Mouse (Mus musculus) CH12.LX (cell line): ENCODE results near the gene Pde1b. TPM values are rescaled to one million over a fixed set of nuclear protein-coding genes. Genes with fewer than 3 reads are reported as not detected.

Experiments
- DNase-seq: peaks from one replicate; pipeline ENCODE4 v3.0.0-alpha.2; 2013; ENCODE audit errors: extremely low read depth
- H3K27ac ChIP-seq: 2 replicates; pipeline ENCODE4 v1.5.1; 2012; ENCODE audit warnings: low read depth, mild to moderate bottlenecking, control low read depth, moderate library complexity; ENCODE audit not compliant: insufficient read depth
- H3K27me3 ChIP-seq: replicated peaks from 2 replicates; pipeline ENCODE3; 2012; ENCODE audit warnings: inconsistent platforms
- H3K36me3 ChIP-seq, 2 experiments: replicated peaks in 1 of 2; 2 replicates each; pipeline versions ENCODE3 to v1.6.1; 2012; ENCODE audit warnings: inconsistent platforms in 1 of 2, low read length in 1 of 2, mild to moderate bottlenecking in 1 of 2, mixed read lengths in 1 of 2, moderate library complexity in 1 of 2; ENCODE audit not compliant: control insufficient read depth in 1 of 2, insufficient read depth in 1 of 2
- H3K4me1 ChIP-seq, 2 experiments: 2 replicates each; pipeline ENCODE4 v1.6.1; 2012; ENCODE audit warnings: inconsistent platforms in 1 of 2, moderate library complexity in 1 of 2; ENCODE audit not compliant: insufficient read depth in 2 of 2, control insufficient read depth in 1 of 2
- H3K4me2 ChIP-seq: 2 replicates; pipeline ENCODE4 v1.6.1; 2012; ENCODE audit warnings: low read depth, mild to moderate bottlenecking, control low read depth; ENCODE audit not compliant: poor library complexity, insufficient read depth, severe bottlenecking
- H3K4me3 ChIP-seq, 3 experiments: fragments of 150-350 bp in 1 of 3; sonication (generic) in 1 of 3; replicated peaks in 1 of 3; 2 replicates each; pipeline versions ENCODE3 to v1.5.1; 2011 to 2012; ENCODE audit warnings: low read depth in 2 of 3, low read length in 2 of 3, mild to moderate bottlenecking in 2 of 3, moderate library complexity in 2 of 3, control low read depth in 1 of 3, improper control_type of control experiment in 1 of 3, inconsistent platforms in 1 of 3, mixed read lengths in 1 of 3; ENCODE audit not compliant: poor library complexity in 1 of 3
- H3K79me2 ChIP-seq: replicated peaks from 2 replicates; pipeline ENCODE4 v1.6.1; 2012; ENCODE audit warnings: mild to moderate bottlenecking, moderate library complexity; ENCODE audit not compliant: control insufficient read depth, poor library complexity, insufficient read depth, severe bottlenecking; ENCODE audit errors: extremely low read depth
- H3K9ac ChIP-seq: 2 replicates; pipeline ENCODE4 v1.6.1; 2012; ENCODE audit warnings: low read depth, mild to moderate bottlenecking, control low read depth, moderate library complexity; ENCODE audit not compliant: insufficient read depth
- H3K9me3 ChIP-seq: replicated peaks from 2 replicates; pipeline ENCODE3; 2012; ENCODE audit warnings: low read length, inconsistent platforms, mixed read lengths
- BHLHE40 ChIP-seq: IDR thresholded peaks from 2 replicates; pipeline ENCODE4 v1.6.1; 2011; ENCODE audit warnings: mild to moderate bottlenecking, low read depth, low read length, improper control_type of control experiment
- CHD1 ChIP-seq: IDR thresholded peaks from 2 replicates; pipeline ENCODE4 v1.6.1; 2012; ENCODE audit warnings: low read depth, low read length, improper control_type of control experiment, inconsistent platforms
- CHD2 ChIP-seq: IDR thresholded peaks from 2 replicates; pipeline ENCODE4 v1.6.1; 2011; ENCODE audit warnings: low read length, improper control_type of control experiment
- CTCF ChIP-seq, 2 experiments: IDR thresholded peaks in 1 of 2; conservative IDR thresholded peaks in 1 of 2; 2 replicates each; pipeline ENCODE4 v1.5.1; 2011 to 2012; ENCODE audit warnings: low read depth in 2 of 2, low read length in 2 of 2, improper control_type of control experiment in 1 of 2, inconsistent platforms in 1 of 2, mild to moderate bottlenecking in 1 of 2, moderate library complexity in 1 of 2
- ELF1 ChIP-seq: IDR thresholded peaks from 2 replicates; pipeline ENCODE4 v1.6.1; 2014; ENCODE audit warnings: low read depth, mild to moderate bottlenecking, inconsistent platforms, low read length, improper control_type of control experiment
- EP300 ChIP-seq: IDR thresholded peaks from 2 replicates; pipeline ENCODE4 v1.6.1; 2011; ENCODE audit warnings: low read length, improper control_type of control experiment
- ETS1 ChIP-seq: conservative IDR thresholded peaks from 2 replicates; pipeline ENCODE4 v1.6.1; 2012; ENCODE audit warnings: low read depth, mild to moderate bottlenecking, inconsistent platforms, low read length, improper control_type of control experiment, moderate library complexity
- GABPA ChIP-seq: IDR thresholded peaks from 2 replicates; pipeline ENCODE4 v1.6.1; 2012; ENCODE audit warnings: low read depth, low read length, improper control_type of control experiment, inconsistent platforms; ENCODE audit not compliant: insufficient replicate concordance
- HCFC1 ChIP-seq: IDR thresholded peaks from 2 replicates; pipeline ENCODE4 v1.6.1; 2012; ENCODE audit warnings: low read depth, mild to moderate bottlenecking, inconsistent platforms, low read length, improper control_type of control experiment
- JUND ChIP-seq: conservative IDR thresholded peaks from 2 replicates; pipeline ENCODE4 v1.6.1; 2011; ENCODE audit warnings: low read depth, low read length, improper control_type of control experiment
- MAFK ChIP-seq: IDR thresholded peaks from 2 replicates; pipeline ENCODE4 v1.6.1; 2011; ENCODE audit warnings: low read length, improper control_type of control experiment; ENCODE audit not compliant: insufficient replicate concordance
- MAX ChIP-seq: IDR thresholded peaks from 2 replicates; pipeline ENCODE4 v1.6.1; 2011; ENCODE audit warnings: low read length, improper control_type of control experiment
- MAZ ChIP-seq: IDR thresholded peaks from 2 replicates; pipeline ENCODE4 v1.6.1; 2012; ENCODE audit warnings: low read depth, mild to moderate bottlenecking, inconsistent platforms, low read length, improper control_type of control experiment, moderate library complexity
- MEF2A ChIP-seq: IDR thresholded peaks from 2 replicates; pipeline ENCODE4 v1.6.1; 2014; ENCODE audit warnings: low read depth, mild to moderate bottlenecking, inconsistent platforms, low read length, improper control_type of control experiment, borderline replicate concordance
- MYC ChIP-seq: IDR thresholded peaks from 2 replicates; pipeline ENCODE4 v1.6.1; 2011; ENCODE audit warnings: low read depth, mild to moderate bottlenecking, improper control_type of control experiment, low read length
- NRF1 ChIP-seq: IDR thresholded peaks from 2 replicates; pipeline ENCODE4 v1.6.1; 2014; ENCODE audit warnings: low read depth, mild to moderate bottlenecking, inconsistent platforms, low read length, improper control_type of control experiment, moderate library complexity
- PAX5 ChIP-seq: IDR thresholded peaks from 2 replicates; pipeline ENCODE4 v1.6.1; 2012; ENCODE audit warnings: low read length, inconsistent platforms, mixed read lengths
- POLR2A ChIP-seq: IDR thresholded peaks from 2 replicates; pipeline ENCODE4 v1.6.1; 2011; ENCODE audit warnings: low read depth, mild to moderate bottlenecking, improper control_type of control experiment, low read length
- POLR2AphosphoS2 ChIP-seq: IDR thresholded peaks from 2 replicates; pipeline ENCODE4 v1.6.1; 2011; ENCODE audit warnings: low read depth, low read length, improper control_type of control experiment
- RAD21 ChIP-seq: IDR thresholded peaks from 2 replicates; pipeline ENCODE4 v1.6.1; 2011; ENCODE audit warnings: low read depth, mild to moderate bottlenecking, low read length, improper control_type of control experiment, moderate library complexity
- RCOR1 ChIP-seq: conservative IDR thresholded peaks from 2 replicates; pipeline ENCODE4 v1.6.1; 2012; ENCODE audit warnings: low read depth, mild to moderate bottlenecking, inconsistent platforms, low read length, improper control_type of control experiment
- TCF12 ChIP-seq: IDR thresholded peaks from 2 replicates; pipeline ENCODE4 v1.6.1; 2014; ENCODE audit warnings: low read depth, mild to moderate bottlenecking, inconsistent platforms, low read length, improper control_type of control experiment
- UBTF ChIP-seq: IDR thresholded peaks from 2 replicates; pipeline ENCODE4 v1.6.1; 2012; ENCODE audit warnings: low read depth, mild to moderate bottlenecking, inconsistent platforms, low read length, improper control_type of control experiment, moderate library complexity
- USF1 ChIP-seq: IDR thresholded peaks from 2 replicates; pipeline ENCODE4 v1.6.1; 2014; ENCODE audit warnings: low read depth, mild to moderate bottlenecking, inconsistent platforms, low read length, improper control_type of control experiment
- USF2 ChIP-seq: conservative IDR thresholded peaks from 2 replicates; pipeline ENCODE4 v1.6.1; 2011; ENCODE audit warnings: low read depth, low read length, improper control_type of control experiment
- ZC3H11A ChIP-seq: IDR thresholded peaks from 2 replicates; pipeline ENCODE4 v1.6.1; 2012; ENCODE audit warnings: low read depth, mild to moderate bottlenecking, inconsistent platforms, low read length, improper control_type of control experiment
- ZKSCAN1 ChIP-seq: IDR thresholded peaks from 2 replicates; pipeline ENCODE4 v1.6.1; 2012; ENCODE audit warnings: low read depth, inconsistent platforms, low read length, improper control_type of control experiment, borderline replicate concordance
- ZMIZ1 ChIP-seq: IDR thresholded peaks from 2 replicates; pipeline ENCODE4 v1.6.1; 2012; ENCODE audit warnings: low read depth, mild to moderate bottlenecking, inconsistent platforms, low read length, improper control_type of control experiment
- dilution Hi-C: fragments of 300-500 bp; cut with MboI; formaldehyde crosslinking; loops from 2 replicates; pipeline ENCODE4 v1.14.3; 2020; ENCODE audit warnings: low sequenced_read_pairs; ENCODE audit not compliant: extremely low pct_unique_long_range_greater_than_20kb, extremely low pct_ligation_motif_present
- in situ Hi-C: fragments of 300-500 bp; cut with MboI; formaldehyde crosslinking; loops from 3 replicates; pipeline ENCODE4 v1.14.3; 2019; ENCODE audit warnings: low sequenced_read_pairs, low pct_ligation_motif_present, low pct_unique_long_range_greater_than_20kb, mixed read lengths
- polyA plus RNA-seq: library from polyadenylated mRNA; unstranded; fragments of >175 nt; gene quantifications from 2 replicates; pipeline ENCODE4 v1.2.1, GENCODE M21; 2012; ENCODE audit warnings: low read depth; ENCODE audit not compliant: insufficient read length
- total RNA-seq, 2 experiments: library from RNA; depleted of rRNA; stranded (reverse); fragments of 300-350 nt in 1 of 2; fragments of >200 nt in 1 of 2; gene quantifications; 2 replicates each; pipeline ENCODE4 v1.2.3; 2012 to 2014

Pde1b gene
- total and polyA plus RNA-seq, 3 experiments, result 14.2 to 36.7 (median 15.0) TPM

DNA sequence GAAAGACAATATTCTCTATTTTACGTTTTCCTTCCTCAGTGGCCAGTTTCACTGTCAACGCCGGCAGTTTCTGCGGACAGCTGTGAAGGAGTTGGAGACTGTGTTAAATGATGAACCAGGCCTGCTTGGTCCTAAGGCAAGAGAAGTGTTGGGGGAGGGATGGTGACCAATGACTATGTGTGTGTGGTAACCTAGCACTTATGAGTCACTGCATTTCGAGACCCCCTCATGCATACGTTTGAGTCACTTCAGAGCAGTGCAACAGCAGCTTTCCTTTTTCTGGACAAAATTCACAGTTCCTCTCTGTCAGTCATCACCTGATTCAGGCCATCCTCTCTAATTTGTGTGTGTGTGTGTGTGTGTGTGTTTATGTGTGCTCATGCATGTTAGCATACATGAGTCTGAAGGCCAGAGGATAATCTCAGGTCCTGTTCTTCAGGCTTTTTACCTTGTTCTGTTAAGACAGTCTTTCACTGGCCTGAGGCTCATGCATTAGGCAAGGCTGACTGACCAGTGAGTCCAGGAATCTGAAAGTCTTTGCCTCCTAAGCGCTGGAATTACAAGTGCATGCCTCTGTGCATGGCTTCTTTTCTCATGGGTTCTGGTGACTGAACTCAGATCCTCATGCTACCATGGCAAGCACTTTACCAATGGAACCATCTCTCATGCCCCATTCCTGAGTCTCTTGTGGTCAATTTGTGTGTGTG is 31.2 kb upstream of the Pde1b start:
- TF ChIP-seq MEF2A, result no peak
- no peak for TF ChIP-seq USF2
- TF ChIP-seq CHD1, result no peak
- no peak for TF ChIP-seq EP300
- no peak for TF ChIP-seq RCOR1
- TF ChIP-seq UBTF, result no peak
- no peak for TF ChIP-seq ELF1
- no peak for TF ChIP-seq BHLHE40
- TF ChIP-seq POLR2AphosphoS2, result no peak
- no peak for TF ChIP-seq POLR2A
- no peak for TF ChIP-seq MYC
- no peak for TF ChIP-seq MAX
- no peak for TF ChIP-seq ZC3H11A
- no peak for TF ChIP-seq MAFK
- no peak for TF ChIP-seq ZMIZ1
- no peak for TF ChIP-seq GABPA
- Histone ChIP-seq H3K27me3 (no peaks in the 10 kb centered on the region), H3K4me1 (no peaks in the 10 kb centered on the region; a peak in 1 of 4 replicates), H3K9ac (no peak overlapping the region), H3K4me3 (no peak overlapping the region), H3K27ac (no peak overlapping the region), H3K79me2 (no peaks in the 10 kb centered on the region), H3K36me3 (peaks cover 66 to 93% of the 10 kb centered on the region in 2 experiments), H3K4me2 (no peak overlapping the region), H3K9me3 (no peaks in the 10 kb centered on the region)
- no peak for DNase-seq
- dilution Hi-C loops (no loop called here), in situ Hi-C loops (no loop called here)

DNA sequence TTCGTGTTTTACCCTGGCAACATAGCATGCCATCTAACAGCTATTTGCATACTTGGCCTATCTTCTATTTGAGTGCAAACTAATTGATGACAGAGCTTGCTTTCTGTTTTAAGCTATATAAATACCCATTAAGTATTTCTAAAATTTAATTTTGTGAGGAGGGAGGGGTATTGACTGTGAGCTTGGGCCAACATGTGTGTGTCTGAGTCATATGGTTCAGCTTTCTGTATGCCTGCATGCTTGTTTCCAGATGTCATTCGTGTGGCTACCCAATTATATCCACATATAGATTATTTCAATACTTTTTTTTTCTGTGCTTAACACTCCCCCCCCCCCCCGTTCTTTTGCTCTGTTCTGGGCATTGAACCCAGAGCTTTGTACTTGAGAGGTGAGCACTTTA is 30.6 kb upstream of the Pde1b start:
- no peak overlapping the region for H3K27ac ChIP-seq
- no peaks in the 10 kb centered on the region; a peak in 1 of 4 replicates for H3K4me1 ChIP-seq
- no peak for TF ChIP-seq NRF1
- no peak for TF ChIP-seq BHLHE40
- no peak for TF ChIP-seq MYC
- TF ChIP-seq CHD1, result no peak
- TF ChIP-seq JUND, result no peak
- no peak for TF ChIP-seq EP300
- no peak for TF ChIP-seq CHD2
- TF ChIP-seq MAZ, result no peak
- no peak for TF ChIP-seq ZKSCAN1
- TF ChIP-seq TCF12, result no peak
- TF ChIP-seq HCFC1, result no peak
- no peak for TF ChIP-seq ETS1
- TF ChIP-seq POLR2AphosphoS2, result no peak
- no peak for TF ChIP-seq PAX5
- no peak for TF ChIP-seq MEF2A
- TF ChIP-seq RCOR1, result no peak
- no peak for TF ChIP-seq USF1
- TF ChIP-seq CTCF (conservative IDR thresholded peaks at IDR 0.05 in 1 of 2, IDR thresholded peaks at IDR 0.05 in 1 of 2; ENCODE audit: low read depth in 2 of 2, low read length in 2 of 2), result no peak
- no peak for TF ChIP-seq RAD21
- TF ChIP-seq USF2, result no peak
- dilution Hi-C loops (no loop called here), in situ Hi-C loops (no loop called here)
- no peak overlapping the region for H3K4me3 ChIP-seq
- no peak for DNase-seq
- no peak overlapping the region for H3K4me2 ChIP-seq
- H3K36me3 ChIP-seq, result peaks cover 63 to 93% of the 10 kb centered on the region in 2 experiments
- H3K79me2 ChIP-seq, result no peaks in the 10 kb centered on the region
- H3K27me3 ChIP-seq, result no peaks in the 10 kb centered on the region
- no peaks in the 10 kb centered on the region for H3K9me3 ChIP-seq
- H3K9ac ChIP-seq, result no peak overlapping the region
